Mouse (Mus musculus) spleen, adult 18-20 months (tissue): ENCODE measurements around the gene Serac1.

Experiments used
- DNase-seq, 2 experiments: peaks; one replicate each; pipeline ENCODE4 v3.0.0; 2022; ENCODE audit warnings: mixed read lengths in 2 of 2

The Serac1 gene

DNA sequence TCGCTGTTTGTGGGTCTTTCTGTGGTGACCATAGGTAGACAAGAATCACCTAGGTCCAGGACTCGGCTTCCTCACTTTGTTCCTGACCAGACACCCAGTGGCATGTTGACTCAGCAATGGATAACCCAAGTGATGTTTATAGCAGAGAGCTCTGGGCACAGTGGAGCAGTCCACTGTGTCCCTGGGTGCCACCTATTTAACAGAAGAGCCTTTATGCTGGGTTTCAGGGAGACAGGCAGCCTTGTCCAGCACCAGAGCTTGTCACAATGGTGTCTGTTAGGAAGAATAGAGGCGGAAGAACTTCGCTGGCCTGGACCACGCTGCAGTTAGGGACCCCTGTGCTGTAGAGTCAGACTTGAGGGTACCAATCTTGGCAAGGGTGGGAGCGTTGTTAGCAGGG lies 77.0 kb downstream of the Serac1 start:
- DNase-seq: no peak

DNA sequence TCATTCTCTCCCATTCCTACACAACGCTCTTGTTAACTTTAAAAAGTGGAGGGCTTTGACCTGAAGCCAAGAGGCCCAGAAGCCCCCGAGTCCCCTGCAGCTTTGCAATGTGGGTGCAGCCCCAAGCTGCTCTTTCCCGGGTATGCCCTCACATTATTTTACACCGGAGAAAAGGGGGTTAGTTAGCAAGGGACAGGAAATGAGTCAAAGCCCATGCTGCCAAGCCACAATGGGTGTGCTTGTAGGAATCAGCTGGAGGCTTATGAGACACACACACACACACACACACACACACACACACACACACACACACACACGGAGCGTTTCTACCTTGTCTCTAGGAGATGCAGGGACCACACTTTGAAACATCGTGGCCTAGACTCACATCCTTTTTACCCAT lies 77.7 kb downstream of the Serac1 start:
- no peak for DNase-seq

DNA sequence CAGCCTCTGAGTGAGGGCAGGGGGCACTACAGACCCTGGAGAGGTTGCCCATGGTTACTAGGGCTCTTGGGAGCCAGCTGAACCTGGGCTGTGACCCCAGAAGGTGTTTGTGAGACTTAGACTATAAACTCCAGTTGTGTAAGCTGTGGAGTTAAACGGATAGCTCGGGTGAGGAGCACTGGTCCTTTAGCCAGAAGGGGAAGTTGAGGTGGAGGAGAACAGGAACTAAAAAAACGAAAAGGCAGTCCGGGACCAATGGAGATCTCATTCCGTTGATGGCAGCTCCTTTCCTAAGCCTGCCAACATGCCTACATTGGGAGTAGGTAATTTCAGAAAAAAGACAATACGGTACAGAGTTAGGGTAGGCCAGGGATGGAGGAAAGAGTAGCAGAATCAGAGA lies 78.2 kb downstream of the Serac1 start:
- DNase-seq: no peak

DNA sequence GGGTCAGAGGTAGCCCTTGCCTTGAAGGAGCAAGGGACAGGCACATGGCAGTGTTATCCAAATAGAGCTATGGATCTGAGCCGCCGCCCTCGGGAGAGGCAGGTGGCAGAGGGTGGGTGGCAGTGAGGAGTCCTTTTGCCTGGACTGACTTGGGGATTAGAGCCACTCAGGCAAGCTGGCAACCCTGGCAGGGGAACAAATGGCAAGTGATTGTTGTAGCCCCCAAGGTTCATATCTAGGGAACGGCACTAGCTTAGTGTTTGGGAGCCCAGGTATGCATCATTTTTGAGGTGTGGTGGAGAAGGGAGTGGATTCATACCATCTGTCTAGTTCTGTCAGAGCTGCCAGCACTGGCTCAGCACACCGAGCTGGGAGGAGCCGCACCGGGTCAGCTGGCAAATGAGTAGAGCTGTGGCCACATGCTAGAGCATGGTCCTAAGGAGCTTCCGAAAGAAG lies 78.6 kb downstream of the Serac1 start:
- no peak for DNase-seq

DNA sequence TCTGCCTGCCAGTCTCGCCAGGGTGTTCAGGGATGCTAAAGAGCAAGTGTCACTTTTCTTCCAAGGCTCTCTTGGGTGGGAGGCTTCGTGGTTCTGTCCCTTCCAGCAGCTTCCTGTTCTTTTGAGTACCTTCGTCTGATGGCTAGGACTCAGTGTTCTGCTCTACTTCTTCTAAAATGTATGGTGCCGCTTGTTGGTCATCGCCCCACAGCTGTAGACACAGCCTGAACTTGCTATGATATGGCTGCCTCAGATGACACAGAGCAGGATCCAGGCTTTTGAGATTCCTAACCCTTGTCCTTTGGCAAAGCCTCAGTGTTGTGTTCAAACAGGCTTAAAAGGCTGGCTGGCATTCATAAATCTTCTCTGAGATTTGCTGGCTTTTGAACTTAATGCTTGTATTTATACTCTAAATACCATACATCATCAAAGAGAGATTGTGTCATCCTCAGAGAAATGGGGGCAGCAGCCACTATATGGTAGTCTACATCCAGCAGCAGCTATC lies 80.5 kb downstream of the Serac1 start:
- DNase-seq: no peak

DNA sequence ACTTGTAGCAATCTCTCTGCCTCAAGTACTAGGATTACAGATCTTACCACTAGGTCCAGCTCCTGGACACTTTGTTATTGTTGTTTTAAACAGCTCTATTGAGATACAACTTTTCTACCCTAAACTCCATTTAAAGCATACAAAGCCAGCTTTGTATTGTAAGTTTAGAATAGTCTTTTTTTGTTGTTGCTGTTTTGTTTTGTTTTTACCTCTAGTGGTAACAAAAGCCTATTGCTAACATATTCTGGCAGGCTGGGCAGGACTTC lies 81.4 kb downstream of the Serac1 start:
- DNase-seq: no peak

DNA sequence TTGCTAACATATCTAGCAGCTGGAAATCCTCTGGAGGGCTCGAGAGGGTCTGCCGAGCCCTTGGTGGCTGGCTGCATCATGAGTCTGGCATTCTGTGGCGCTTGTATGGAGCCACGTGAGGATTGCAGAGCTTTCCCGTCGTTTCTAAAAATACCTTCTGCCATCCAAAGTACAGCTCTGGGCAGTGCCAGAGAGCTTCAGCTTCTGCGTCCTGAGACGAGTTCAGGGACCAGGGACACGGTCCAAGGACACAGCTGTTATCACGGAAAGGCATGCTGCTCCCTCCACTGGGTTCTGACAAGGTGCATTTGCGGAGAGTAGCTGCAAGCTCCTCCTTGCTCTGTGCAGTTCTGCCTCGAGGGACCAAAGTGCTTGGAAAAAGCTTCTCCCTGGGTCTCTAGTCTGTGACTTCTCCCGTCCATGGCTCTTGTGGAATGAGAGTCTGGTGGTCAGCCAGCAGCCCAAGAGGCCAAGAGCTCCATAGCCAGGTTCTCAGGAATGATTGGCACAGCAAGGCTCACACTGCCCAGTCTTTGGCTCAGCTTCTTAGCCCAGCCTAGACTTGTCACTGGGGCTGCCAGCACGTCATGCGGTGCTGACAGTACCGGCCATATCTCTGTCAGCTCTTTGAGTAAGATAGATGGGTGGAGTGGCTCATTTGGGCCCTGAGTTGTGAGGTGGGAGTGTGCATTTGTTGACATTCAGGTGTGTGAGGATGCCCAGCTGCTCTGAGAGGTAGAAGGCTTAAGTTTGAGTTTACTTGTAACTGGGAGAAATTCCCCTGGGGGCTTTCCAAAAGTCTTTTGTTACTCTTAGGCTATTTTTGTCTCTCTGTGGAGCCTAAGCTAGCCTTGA lies 81.9 kb downstream of the Serac1 start:
- DNase-seq: no peak

DNA sequence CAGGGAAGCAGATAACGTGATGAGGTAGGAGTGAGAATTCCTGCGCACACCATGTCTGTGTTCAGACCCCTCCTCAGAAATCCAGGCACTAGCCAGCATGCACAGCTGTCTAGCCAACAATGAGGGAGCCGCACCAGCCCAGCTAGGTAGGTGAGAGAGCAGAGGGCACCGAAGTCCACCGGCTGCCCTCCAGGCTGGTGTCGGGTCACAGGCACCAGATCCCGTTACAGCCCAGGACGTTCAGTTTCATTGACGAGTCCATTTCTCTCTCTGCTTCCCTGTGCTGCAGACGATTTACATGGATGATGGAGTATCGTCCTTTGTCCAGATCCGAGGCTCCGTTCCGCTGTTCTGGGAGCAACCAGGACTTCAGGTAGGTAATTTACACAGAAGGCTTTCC lies 83.0 kb downstream of the Serac1 start:
- DNase-seq: no peak

DNA sequence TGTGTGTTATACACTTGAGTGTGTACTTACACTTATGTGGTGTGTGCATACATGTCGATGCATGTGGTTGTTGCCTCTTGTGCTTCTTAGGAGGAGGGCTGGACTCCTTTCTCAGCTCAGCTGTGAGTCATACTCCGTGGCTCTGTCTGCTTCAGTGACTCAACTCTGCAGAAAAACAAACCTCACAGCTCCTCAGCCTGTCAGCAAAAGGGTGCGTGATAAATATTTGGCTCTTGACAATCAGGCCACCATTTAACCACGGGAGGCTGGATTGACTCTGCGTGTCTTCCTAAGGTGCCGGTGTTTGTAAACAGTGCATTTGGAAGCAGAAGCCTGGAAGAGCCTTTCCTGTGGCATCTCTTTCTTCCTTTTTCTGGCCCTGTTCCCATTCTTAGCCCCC lies 84.9 kb downstream of the Serac1 start:
- DNase-seq: no peak

DNA sequence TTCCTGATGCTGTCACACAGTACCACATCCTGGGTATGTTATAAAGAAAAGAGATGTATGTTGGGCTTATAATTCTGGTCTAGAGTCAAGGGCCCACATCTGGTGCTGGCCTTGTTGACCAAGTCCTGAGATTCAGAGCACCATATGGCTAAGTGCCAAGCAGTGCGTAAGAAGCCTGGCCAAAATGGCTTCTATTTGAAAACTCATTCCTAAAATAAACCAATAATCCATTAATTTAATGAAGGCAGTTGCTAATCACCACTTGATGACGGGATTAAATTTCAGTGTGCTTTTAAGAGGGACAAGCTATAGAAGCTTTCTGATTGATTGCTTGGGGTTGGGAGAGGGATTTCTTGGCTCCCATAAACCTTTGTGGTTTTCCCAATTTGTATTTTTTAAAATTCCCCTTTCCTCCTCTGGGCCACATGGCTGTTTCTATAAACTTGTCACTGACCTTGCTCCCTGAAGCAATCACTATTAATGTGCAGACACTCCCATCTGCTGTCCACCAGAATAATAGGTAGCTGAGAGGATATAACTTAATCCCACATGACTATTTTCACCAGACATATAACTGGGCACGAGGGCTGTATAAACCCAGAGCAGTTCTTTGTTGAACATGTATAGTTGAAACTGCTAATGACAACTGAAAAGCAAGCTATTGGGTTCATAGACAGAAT lies 85.8 kb downstream of the Serac1 start:
- no peak for DNase-seq

DNA sequence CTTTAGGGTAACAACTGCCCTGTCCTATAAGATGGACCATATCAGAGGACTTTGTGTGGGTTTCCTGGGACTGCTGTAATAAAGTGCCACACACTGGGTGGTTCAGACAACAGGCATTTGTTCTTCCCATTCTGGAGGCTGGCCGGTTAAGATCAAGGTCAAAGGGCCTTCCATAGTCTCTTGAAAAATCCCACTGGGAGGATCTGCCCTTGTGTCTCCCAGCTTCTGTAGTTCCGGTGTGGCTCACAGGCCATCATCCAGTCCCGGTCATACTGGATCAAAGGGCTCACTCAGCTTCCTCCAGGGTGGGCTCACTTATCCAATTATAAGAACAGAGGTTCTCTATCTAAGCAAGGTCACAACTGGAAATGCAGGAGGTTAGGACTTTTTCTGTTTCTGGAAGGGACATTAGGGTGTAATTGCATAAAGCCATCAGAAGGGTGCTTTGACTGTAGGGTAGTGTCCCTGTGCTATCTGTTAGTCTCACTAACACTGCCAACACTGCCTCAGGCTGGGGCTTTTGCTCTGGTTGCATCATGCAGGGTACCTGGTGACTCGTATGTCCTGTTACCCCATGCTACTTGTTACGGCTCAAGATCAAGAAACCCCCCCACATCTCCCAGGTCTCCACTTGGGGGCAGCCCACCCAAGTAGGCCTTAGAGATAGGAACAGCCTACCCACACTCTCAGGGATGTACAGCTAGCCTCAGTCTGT lies 86.5 kb downstream of the Serac1 start:
- no peak for DNase-seq
